Mouse (Mus musculus) embryo, embryonic 11 days (tissue): ENCODE measurements around the gene Casp8.
"Not testable (repeated sequence)": the region's sequence is repeated elsewhere in the genome, so short reads cannot be mapped to it uniquely, and the experiment has no call there.

Experiments used
- DNase-seq: peaks from one replicate; pipeline ENCODE4 v3.0.0-alpha.2; 2015

The Casp8 gene

DNA sequence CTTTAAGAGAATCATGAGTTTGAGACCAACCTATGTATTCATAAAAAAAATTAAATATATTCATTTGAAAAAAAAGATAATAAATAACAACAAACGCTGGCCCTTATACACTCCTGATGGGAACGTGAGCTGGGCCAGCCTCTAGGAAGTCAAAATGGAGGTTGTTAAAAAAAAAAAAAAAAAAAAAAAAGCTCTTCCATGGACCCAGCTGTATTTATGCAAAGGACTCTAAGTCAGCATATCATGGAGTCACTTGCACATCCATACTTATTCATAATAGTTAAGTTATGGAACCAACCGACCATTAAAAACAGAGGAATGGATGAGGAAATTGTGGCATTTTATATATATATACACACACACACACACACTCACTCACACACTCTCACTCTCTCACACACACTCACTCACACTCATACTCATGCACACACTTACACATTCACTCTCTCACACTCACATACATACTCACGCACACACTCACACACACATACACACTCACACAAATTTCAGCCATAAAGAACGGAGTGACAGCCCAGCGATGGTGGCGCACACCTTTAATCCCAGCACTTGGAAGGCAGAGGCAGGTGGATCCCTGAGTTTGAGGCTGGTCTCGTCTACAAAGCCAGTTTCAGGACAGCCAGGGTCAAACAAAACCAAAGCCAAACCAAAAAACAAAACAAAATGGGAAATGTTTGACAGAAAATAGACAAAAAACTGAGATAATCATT is 6.5 kb downstream of the Casp8 start:
- no peak for DNase-seq

DNA sequence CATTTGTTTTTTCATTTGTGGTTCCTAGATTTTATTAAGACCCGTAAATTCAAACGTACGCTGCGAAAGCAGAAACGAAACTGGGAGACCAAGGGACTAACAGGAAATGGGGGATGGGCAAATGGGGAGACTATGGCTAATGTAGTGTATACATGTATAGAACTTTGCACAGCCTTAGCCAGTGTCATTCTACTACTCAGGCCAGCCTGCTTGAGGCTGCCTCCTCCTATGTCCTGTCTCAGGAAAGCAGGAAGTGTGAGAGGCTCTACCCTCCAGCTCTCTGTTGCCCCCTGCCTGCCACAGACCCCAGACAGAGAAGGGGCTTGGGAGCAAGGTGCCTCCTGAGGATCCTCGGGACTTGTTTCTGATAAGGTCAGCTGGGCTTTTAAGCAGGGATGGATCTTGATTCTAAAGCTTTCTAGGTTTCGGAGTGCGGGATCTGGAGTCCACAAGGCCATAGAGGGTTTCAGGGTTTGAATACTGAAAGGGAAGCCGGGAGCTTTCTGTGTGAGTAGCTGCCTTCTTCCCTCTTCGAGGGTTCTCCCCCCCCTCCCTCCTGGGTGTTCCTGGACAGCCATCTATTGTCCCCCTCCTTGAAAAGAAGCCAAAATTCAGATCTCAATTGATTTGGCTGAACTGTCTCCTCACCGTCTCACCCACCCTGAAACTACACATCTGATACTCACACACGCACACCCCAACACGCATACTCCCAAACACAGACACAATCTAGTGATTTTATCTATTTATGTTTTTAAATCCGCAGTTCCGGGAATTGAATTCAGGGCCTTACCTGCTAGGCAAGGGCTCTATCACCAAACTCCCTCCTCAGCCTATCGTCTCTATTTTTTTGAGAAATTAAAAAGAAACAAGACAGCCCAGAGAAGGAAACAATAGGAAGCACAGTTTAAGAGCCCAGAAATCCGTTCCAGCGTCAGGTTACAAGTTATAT is 7.4 kb downstream of the Casp8 start:
- DNase-seq, result no peak

DNA sequence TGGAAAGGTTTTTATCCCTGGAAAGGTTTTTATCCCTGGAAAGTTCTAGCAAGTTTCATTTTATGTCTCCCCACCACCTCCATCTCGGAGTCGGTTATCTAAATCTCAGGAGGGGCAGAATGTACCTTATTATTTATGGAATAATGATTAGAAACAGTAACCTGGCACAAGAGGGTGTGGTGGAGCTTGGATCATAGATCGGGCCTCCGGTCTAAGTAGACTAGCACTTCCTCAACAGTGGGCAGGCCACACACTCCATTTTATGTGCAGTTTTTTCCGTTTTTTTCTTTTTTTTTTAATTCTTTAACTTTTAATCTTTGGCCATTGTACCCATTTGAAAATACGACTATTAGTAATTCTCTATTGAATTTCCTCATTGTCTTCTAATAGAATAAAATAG is 8.4 kb downstream of the Casp8 start:
- DNase-seq, result no peak

DNA sequence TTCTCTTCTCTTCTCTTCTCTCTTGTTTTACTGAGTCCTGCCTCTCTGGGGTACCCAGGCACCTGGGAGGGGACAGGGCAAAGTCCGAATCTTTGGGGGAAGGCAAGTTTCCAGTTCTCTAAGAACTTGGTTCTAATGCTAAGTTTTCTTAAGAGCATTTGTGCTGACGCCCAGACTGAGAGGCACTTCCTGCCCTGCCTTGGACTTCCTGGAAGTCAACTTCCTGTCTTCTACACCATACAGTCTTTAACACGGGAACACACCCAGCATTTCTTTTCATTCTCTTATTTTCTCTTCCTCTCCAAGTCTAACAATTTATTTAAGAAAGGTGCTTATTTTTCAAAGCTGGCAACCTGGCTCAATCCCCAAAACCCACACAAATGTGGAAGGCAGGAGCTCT is 11.5 kb downstream of the Casp8 start:
- DNase-seq, result no peak

DNA sequence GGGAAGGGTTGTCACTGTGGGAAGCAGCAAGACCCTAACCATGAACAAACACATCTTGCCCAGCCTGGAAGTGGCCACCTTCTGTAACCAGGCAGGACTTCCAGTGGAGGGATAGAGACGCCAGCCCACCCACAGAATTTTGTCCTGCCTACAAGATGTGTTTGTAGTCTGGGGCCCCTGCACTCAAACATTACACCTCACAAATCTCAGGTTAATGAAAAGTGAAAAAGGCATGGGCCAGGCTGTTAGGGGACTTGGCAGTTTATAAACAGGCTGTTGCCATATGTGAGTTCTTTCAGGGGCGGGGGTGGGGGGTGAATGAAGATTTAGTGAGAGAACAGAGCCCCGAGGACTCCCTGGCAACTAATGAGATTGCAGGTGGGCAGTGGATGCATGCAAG is 31.1 kb downstream of the Casp8 start:
- no peak for DNase-seq

DNA sequence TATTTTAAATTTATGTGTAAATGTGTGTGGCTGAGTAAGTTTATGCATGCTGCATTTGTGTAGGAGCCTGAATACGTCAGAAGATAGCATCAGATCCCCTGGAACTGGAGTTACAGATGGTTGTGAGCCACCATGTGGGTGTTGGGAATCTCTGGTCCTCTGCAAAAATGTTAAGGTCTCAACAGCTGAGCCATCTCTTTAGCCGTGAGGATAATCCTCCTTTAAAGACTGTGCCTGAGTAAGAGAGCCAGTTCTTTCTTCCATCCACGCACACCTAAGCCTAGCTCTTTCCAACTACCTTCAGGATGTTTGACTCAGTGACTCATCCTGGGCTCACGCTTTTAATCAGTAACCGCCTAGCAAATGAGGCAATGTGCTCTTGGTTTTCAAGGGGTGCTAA is 35.6 kb downstream of the Casp8 start:
- DNase-seq, result no peak

DNA sequence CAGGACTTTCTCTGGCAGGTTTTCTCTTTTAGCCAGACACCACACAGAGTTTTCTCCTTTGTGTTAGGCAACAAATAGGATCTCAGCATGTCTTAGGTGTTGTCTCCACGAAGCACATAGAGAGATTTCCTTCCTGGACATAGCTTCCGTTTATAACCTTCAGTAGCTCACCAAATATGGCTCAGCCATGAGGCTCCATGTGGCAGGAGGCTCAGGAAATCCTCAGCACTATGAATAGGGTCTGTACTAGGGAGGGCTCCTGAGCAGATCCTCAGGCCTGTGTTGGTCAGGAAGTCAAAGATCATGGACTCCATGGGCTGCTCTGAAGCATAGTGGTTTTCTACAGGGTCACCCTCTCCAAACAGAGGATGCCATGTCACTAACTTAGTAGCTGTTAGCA is 37.0 kb downstream of the Casp8 start:
- no peak for DNase-seq

DNA sequence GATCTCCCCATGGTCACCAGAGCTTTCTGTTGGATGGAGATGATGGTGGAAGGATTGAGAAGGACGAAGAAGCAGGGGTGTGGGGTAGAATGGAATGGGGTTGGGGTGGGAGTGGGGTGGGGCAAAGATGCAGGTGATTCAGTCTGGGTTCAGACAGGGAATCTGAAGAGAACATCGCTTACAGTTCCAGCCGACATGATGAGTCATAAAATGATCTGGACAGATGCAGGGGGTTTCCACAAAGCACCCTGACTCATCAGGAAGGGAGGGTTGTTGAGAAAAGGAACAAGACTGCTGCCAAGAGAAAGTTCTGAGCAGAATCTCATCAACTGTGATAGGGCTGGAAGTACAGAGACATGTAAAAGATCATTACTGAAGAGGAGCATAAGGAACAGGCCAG is 61.6 kb downstream of the Casp8 start:
- not testable (repeated sequence) for DNase-seq

DNA sequence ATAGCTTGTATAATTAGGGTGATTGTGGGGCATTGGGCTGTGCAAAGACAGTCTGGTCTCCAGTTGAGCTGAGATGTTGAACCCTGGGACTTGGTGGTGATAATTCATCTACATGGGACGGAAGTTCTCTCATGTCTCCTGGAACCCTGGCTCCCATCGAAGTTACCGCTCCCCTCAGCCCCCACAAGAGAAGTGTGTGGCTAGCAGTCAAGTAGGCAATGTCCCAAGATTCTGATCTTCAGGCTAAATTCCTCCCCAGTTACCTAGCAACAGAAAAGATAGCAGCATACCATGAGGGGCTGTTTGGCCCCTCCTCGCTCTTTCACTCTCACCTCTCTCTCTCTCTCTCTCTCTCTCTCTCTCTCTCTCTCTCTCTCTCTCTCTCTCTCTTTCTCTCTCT is 64.0 kb downstream of the Casp8 start:
- not testable (repeated sequence) for DNase-seq

DNA sequence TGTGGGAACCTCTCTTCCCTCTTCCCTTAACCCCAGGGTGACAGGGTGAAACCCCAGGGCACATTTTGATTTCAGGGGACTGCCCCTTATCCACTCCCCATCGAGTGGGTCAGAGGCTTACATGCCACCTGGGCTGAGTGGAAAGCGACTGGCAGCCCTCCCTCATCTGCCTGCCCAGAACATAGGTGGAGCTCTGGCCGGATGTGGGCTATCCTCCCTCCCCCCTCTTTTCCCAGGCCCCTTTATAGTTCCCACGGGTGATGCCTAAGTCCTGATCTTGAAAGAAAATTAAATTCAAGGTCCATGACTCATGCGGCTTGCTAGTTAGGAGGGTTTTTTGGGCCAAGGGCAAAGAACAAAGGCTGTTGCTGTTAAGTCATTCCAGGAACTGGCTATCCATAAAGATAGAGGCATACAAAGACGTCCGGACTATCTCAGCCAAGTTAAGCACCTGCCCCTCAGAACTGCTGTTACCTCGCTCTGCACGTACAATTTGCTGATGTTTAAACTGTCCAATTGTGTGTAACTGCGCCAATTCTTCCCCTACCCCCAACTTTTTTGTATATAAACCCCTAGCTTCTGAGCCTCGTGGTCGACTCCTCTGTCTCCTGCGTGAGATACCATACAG is 64.7 kb downstream of the Casp8 start:
- not testable (repeated sequence) for DNase-seq

DNA sequence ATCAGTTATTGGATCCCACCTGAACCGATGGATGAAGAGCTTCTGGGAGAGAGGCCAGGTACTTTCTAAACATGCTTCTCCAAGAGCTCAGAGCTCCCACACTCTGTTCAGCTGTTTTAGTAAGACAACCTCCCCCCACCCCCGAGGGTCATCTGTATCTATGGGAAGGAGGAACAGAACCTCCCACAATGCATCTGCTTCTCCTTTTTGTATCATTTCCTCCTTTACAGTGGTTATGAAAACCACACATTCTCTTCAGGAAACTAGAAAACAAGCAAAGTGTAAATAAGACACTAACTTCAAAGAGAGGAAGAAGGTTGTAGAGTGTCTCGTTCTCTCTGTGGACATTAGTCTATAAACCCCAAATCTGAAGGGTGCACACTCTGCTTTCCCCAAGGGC is 65.4 kb downstream of the Casp8 start:
- not testable (repeated sequence) for DNase-seq

DNA sequence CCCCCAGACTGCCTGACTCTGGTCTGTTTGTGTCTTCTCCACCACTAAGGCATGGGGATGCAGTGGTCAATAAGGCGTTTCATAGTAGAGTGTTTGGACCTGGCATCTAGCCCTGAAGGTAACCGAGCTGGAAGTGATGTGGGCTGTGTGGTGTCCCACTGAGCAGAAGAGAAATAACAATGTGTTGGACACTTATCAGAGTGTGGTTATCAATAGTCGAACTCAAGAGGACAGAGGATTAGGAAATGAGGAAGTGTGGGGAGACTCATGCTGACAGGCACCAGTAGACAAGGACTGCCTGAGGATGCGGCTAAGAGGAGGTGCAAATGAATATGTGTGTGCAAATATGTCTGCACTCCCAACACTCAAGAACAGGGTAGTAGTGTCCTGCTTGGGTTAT is 81.3 kb downstream of the Casp8 start:
- DNase-seq, result not testable (repeated sequence)

DNA sequence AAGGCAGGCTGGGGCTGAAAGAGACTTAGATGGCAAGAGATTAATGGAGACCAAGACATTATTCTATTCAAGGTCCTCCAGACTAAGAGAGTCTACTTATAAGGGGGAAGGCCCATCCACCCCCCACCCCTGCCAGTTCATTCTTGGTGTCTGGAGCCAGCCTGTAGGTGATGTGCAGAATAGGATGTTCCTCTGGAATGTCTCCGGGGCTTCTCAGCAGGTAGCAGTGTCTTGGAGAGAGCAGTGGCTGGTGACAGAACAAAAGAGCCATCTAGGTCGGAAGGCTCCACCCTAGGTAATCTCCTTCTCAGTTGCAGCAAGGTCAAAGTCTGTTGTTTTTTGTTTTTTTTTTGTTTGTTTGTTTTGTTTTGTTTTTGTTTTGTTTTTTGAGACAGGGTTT is 84.1 kb downstream of the Casp8 start:
- DNase-seq, result not testable (repeated sequence)

DNA sequence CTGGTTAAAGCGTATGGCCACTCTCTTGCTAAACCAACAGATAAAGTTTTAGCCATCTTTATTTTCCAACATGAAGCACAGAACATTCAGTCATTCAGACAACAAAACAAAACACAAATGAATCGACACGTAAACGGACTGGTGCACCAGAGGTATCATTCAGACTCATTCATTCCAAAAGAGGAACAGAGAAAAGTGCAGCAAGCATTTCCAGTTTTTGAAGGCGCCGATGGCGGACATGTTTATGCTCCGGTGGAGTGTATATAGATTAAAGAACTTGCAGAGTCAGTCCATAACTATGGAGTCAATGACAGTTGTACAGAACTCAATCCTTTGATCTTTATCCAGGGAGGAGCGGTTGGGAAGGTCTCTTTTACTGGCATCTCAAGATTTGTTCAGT is 88.1 kb downstream of the Casp8 start:
- not testable (repeated sequence) for DNase-seq

DNA sequence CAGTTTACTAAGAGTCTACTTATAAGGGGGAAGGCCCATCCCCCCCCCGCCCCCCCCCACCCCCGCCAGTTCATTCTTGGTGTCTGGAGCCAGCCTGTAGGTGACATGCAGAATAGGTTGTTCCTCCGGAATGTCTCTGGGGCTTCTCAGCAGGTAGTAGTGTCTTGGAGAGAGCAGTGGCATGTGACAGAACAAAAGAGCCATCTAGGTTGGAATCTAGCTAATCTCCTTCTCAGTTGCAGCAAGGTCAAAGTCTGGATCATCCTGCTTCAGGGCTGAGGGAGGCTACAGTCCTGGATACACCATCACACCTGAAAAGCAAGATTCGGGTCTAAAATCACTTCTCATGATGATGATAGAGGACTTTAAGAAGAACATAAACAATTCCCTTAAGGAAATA is 90.5 kb downstream of the Casp8 start:
- no peak for DNase-seq

DNA sequence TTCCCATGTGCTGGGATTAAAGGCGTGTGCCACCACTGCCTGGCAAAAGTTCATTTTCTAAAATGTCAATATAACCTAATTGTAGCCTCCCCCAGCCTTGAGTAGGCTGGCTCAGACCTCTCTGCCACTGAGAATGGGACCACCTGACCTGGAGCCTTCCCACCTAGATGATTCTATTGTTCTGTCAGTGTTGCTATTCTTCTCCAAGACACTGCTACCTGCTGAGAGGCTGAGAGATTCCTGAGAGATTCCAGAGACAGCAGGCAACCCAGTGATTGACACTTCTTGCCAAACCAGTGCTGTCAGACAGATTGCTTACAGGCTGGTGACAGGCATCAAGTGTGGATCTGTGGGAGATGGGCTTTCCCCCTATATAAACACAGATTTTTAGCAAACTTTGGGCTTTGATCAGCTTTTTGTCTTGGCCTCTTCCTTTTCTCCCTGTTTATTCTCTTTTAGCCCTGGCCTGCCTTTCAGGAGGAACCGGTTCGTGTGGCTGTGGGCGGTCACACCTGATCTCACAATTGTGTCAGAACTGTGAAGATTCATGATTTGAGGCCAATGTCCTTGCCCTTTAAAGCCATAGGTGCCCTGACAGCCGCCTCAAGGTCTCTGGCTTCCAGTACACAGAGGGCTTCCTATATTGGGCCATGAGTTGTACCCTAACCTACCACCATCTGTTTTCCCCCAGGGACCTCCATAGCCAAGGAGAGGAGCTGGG is 94.8 kb downstream of the Casp8 start:
- no peak for DNase-seq

DNA sequence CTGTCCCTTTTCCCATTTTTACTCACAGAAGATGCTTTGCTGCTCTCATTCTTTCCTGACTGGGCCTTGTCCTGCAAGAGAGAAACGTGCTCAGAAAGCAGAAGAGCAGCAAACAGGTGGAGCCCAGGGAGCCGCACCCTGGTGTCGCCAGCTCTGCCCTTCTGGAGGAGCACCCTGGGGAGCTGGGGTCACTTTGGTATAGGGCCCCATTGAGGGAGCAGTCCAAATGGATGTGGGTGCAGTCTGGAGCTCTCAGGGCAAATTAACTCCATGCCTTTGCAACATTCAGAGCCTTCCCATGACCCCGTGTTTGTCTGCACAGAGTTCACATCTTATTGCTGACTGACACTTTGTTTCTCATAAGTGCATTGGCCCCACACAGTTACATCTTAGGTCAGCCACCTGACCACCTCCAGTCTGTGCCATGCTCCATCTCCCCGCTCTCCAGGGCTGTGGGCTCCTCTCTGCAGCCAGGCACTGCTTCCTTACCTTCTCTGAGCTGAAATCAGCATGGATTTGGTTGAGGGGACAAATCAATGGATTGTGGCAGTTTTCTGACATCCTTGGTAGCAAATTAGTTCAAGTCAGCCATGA is 95.6 kb downstream of the Casp8 start:
- DNase-seq, result not testable (repeated sequence)

DNA sequence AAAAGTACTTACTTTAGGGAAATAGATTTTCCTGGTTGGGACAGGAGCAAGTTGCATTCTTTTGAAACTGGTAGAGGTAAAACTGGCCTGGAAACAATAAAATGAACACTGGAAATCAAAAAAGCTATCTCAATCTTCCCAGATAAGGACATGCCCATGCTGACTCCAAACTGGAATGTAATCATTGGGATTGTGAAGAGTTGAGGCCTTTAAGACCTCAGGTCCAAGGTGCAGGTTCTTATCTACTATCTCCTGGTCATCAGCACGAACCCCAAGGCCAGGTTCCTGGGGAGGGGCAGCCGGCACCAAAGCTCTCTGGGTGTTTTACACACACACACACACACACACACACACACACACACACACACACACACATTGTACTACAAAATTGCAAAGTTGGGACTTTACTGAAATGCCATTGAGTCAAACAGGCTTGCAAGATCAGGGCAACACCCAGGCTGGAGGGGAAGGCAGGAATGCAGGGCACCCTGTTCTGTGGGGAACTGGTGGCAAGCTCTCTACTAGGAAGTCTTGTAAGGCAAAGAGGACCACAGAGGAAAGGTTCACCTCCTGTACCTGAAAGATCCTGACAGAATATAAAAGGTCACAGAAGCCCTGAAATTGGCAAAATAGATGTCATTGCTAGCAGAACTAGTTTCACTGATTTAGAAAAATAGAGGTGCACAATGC is 96.5 kb downstream of the Casp8 start:
- DNase-seq, result not testable (repeated sequence)

DNA sequence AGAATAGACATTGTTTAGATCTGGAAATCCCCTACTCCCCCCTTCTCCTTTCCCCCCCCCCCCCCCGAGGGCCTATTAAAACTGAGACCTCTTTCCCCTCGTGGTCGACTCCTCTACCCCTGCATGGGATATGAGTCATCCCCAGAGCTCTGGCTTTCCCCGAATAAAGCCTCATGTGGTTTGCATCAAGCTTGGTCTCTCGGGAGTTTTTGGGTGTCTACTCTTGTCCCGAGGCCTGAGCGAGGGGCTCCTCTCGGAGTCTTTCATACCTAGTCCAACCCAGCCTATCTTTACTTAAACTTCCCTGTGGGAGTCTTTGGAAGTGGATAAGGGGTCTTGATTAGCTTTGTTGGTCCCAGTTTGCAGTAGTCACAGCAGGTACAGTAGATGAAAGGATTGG is 97.2 kb downstream of the Casp8 start:
- not testable (repeated sequence) for DNase-seq
